In the genomic region with DNA sequence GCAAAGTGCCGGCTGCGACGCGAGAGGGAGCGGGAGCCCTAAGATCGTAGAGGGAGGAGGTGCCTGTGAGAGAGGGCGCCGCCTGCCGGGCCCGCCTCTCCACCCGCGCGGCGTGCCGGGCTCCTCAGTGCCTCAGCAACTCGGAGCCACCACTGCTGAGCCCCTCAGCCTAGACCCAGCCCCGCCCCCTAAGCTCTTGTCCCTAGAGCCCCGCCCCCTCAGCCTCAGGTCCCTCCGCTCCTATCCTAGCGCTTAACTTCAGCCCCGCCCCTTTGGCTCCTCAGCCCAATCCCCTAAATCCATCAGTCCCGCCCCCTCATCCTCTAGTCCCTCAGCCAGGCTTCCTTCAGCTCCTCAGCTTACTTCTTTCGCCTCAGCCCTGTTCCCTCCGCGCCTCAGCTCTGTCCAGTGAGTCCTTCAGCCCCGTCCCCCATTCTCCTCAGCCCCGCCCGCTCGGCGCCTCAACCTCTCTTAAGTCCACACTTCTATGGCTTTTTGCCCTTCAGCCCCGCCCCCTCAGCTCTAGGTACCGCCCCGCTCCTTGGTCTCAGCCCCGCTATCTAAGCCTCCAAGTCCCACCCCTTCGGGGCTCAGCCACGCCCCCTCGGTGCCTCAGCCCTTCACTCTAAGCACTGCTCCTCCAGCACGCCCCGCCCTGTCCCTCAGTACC, we compare ENCODE assay signal across 8 mouse cellular contexts. TPM values are rescaled to one million over a fixed set of nuclear protein-coding genes. Genes with fewer than 3 reads are reported as not detected.
DNase-seq lines count a peak whose midpoint lies in the region; ATAC-seq and TF ChIP-seq lines count a peak whose summit lies in the region.

Gene Iqsec1 (minus strand): TSS at position 38 of the 670 bp plus-strand sequence.

- 3% methylated on average over 37 of the region's 39 CpGs for WGBS in lung, adult 2 months
- under 1% methylated on average over 30 of the region's 39 CpGs for WGBS in neural tube, embryonic 15.5 days

- TF ChIP-seq EP300 in MEL (IDR thresholded peaks at IDR 0.05; ENCODE audit: low read depth in 1 of 2, low read length in 2 of 2): no peak

- TF ChIP-seq POLR2A in MEL (IDR thresholded peaks at IDR 0.05; ENCODE audit: control insufficient read depth in 1 of 2, insufficient read depth in 1 of 2, low read depth in 1 of 2, low read length in 2 of 2, poor library complexity in 1 of 2): no peak; a peak in 1 of 4 replicates
- TF ChIP-seq POLR2A in lung, adult 2 months (IDR thresholded peaks at IDR 0.05; ENCODE audit: borderline replicate concordance, extremely low read depth, low read depth, low read length): peak; percentile 47; the same call in 1 of the 2 replicates

- no peaks in the 10 kb centered on the region for H3K79me2 ChIP-seq in MEL (ENCODE audit: control insufficient read depth, insufficient read depth, low read length, poor library complexity)

- peak; percentile 96 for ATAC-seq in neural tube, embryonic 15.5 days (ENCODE audit: low FRiP score)

- DNase-seq in MEL (ENCODE audit: low read depth, low spot score): peak; percentile 98
- peak; percentile 33 for DNase-seq in cerebellum, adult 8-10 months
- DNase-seq in forelimb bud, embryonic 11.5 days (ENCODE audit: low read depth, low spot score): peak; percentile 96
- DNase-seq in heart, postnatal 4 days: peak; percentile 83
- peak; percentile 69 to 77 for DNase-seq in layer of hippocampus, adult 2 months (ENCODE audit: low spot score in 2 of 2)
- peak; percentile 87 for DNase-seq in lung, adult 2 months
- DNase-seq in testis, postnatal 10 days (ENCODE audit: low spot score): peak; percentile 94

- H3K9ac ChIP-seq in MEL (ENCODE audit: control insufficient read depth, low read depth, low read length, poor library complexity, severe bottlenecking): peak within 1 kb of the TSS; percentile 58
- H3K9ac ChIP-seq in neural tube, embryonic 15.5 days (replicated peaks): peak within 1 kb of the TSS; percentile 76

- H3K4me3 ChIP-seq in MEL (ENCODE audit: control insufficient read depth in 1 of 2, insufficient read depth in 1 of 2, low read depth in 2 of 2, low read length in 2 of 2): peak within 1 kb of the TSS; percentile 51 to 75
- peak within 1 kb of the TSS; percentile 66 for H3K4me3 ChIP-seq in layer of hippocampus, adult 2 months
- H3K4me3 ChIP-seq in lung, adult 2 months (replicated peaks; ENCODE audit: extremely low read depth, low read depth, low read length): peak within 1 kb of the TSS; percentile 63
- H3K4me3 ChIP-seq in neural tube, embryonic 15.5 days (replicated peaks): peak within 1 kb of the TSS; percentile 76

- no peaks in the 10 kb centered on the region for H3K9me3 ChIP-seq in MEL (replicated peaks; ENCODE audit: insufficient read depth, low read length)
- peaks cover 7% of the 10 kb centered on the region; the same call in 1 of the 2 replicates for H3K9me3 ChIP-seq in neural tube, embryonic 15.5 days (replicated peaks)

- H3K27me3 ChIP-seq in MEL (ENCODE audit: control insufficient read depth in 1 of 2, insufficient read depth in 2 of 2, low read length in 2 of 2): peaks cover 5 to 12% of the 10 kb centered on the region in 2 experiments
- 0 out of 2 replicates have a peak, but pooled peaks cover 6% of the 10 kb centered on the region for H3K27me3 ChIP-seq in neural tube, embryonic 15.5 days (replicated peaks)

- TF ChIP-seq CTCF in MEL (IDR thresholded peaks at IDR 0.05 in 2 of 3, conservative IDR thresholded peaks at IDR 0.05 in 1 of 3; ENCODE audit: control insufficient read depth in 1 of 3, insufficient read depth in 1 of 3, low read depth in 2 of 3, low read length in 3 of 3, poor library complexity in 1 of 3, severe bottlenecking in 1 of 3): peak in 2 of 3 experiments; percentile 44 to 48; a peak in 4 of 6 replicates
- TF ChIP-seq CTCF in layer of hippocampus, adult 2 months (conservative IDR thresholded peaks at IDR 0.05): peak; percentile 80
- 0 out of 2 replicates have a peak, but pooled peaks have one; percentile 2 for TF ChIP-seq CTCF in lung, adult 2 months (IDR thresholded peaks at IDR 0.05; ENCODE audit: insufficient read depth, low read length)

- H3K36me3 ChIP-seq in MEL (ENCODE audit: control insufficient read depth in 1 of 2, insufficient read depth in 2 of 2, low read length in 2 of 2): no peaks in the 10 kb centered on the region
- H3K36me3 ChIP-seq in neural tube, embryonic 15.5 days: no peaks in the 10 kb centered on the region

- TF ChIP-seq RAD21 in MEL (IDR thresholded peaks at IDR 0.05; ENCODE audit: low read depth, low read length): peak; percentile 9; the same call in 1 of the 2 replicates

- H3K4me1 ChIP-seq in MEL (ENCODE audit: control insufficient read depth in 1 of 2, insufficient read depth in 2 of 2, low read length in 2 of 2): no peaks in the 10 kb centered on the region
- peaks cover 16% of the 10 kb centered on the region for H3K4me1 ChIP-seq in lung, adult 2 months (ENCODE audit: control insufficient read depth, insufficient read depth, low read length)
- H3K4me1 ChIP-seq in neural tube, embryonic 15.5 days: peaks cover 20% of the 10 kb centered on the region

- H3K27ac ChIP-seq in MEL (ENCODE audit: control insufficient read depth, low read depth, low read length): no peak within 1 kb of the TSS
- H3K27ac ChIP-seq in layer of hippocampus, adult 2 months: peak within 1 kb of the TSS; percentile 69
- peak within 1 kb of the TSS; percentile 77 for H3K27ac ChIP-seq in neural tube, embryonic 15.5 days (replicated peaks)

- peak within 1 kb of the TSS; percentile 100 for H3K4me2 ChIP-seq in neural tube, embryonic 15.5 days

TF ChIP-seq in MEL, 35 proteins besides CTCF, POLR2A, EP300 and RAD21:
- TF ChIP-seq E2F4 (IDR thresholded peaks at IDR 0.05; ENCODE audit: borderline replicate concordance, low read depth, low read length): no peak
- TF ChIP-seq BHLHE40 (IDR thresholded peaks at IDR 0.05; ENCODE audit: borderline replicate concordance, low read depth, low read length): no peak
- no peak for TF ChIP-seq ZKSCAN1 (IDR thresholded peaks at IDR 0.05; ENCODE audit: low read depth, low read length)
- no peak for TF ChIP-seq MYC (IDR thresholded peaks at IDR 0.05; ENCODE audit: low read depth, low read length)
- no peak for TF ChIP-seq JUND (IDR thresholded peaks at IDR 0.05; ENCODE audit: low read depth, low read length)
- TF ChIP-seq UBTF (IDR thresholded peaks at IDR 0.05; ENCODE audit: borderline replicate concordance, insufficient read depth, low read depth, low read length): no peak
- peak; percentile 38; the same call in 1 of the 2 replicates for TF ChIP-seq MXI1 (IDR thresholded peaks at IDR 0.05; ENCODE audit: low read depth, low read length)
- no peak for TF ChIP-seq ZMIZ1 (IDR thresholded peaks at IDR 0.05; ENCODE audit: low read depth, low read length)
- TF ChIP-seq CHD1 (IDR thresholded peaks at IDR 0.05; ENCODE audit: low read depth, low read length): no peak
- TF ChIP-seq TBP (IDR thresholded peaks at IDR 0.05; ENCODE audit: low read depth, low read length): 0 out of 2 replicates have a peak, but pooled peaks have one; percentile 14
- TF ChIP-seq GABPA (IDR thresholded peaks at IDR 0.05; ENCODE audit: low read depth, low read length): no peak
- TF ChIP-seq ETS1 (IDR thresholded peaks at IDR 0.05; ENCODE audit: low read depth, low read length): no peak
- TF ChIP-seq MAZ (IDR thresholded peaks at IDR 0.05; ENCODE audit: low read depth, low read length): no peak; the same call in 1 of the 2 replicates
- TF ChIP-seq MAFK (IDR thresholded peaks at IDR 0.05; ENCODE audit: borderline replicate concordance, low read depth, low read length): no peak
- no peak for TF ChIP-seq GATA1 (IDR thresholded peaks at IDR 0.05; ENCODE audit: low read depth, low read length)
- TF ChIP-seq MAX (IDR thresholded peaks at IDR 0.05; ENCODE audit: low read length): no peak
- TF ChIP-seq TCF12 (IDR thresholded peaks at IDR 0.05; ENCODE audit: low read depth, low read length): no peak
- TF ChIP-seq TAL1 (IDR thresholded peaks at IDR 0.05; ENCODE audit: low read length): no peak
- peak; percentile 31 for TF ChIP-seq SMC3 (IDR thresholded peaks at IDR 0.05; ENCODE audit: low read depth, low read length)
- TF ChIP-seq CHD2 (IDR thresholded peaks at IDR 0.05; ENCODE audit: low read length): no peak
- TF ChIP-seq NRF1 (IDR thresholded peaks at IDR 0.05; ENCODE audit: insufficient read depth, low read depth, low read length, poor library complexity, severe bottlenecking): no peak
- no peak for TF ChIP-seq POLR2AphosphoS2 (IDR thresholded peaks at IDR 0.05; ENCODE audit: low read length)

RNA-seq across cellular contexts. Expression of gene Iqsec1, which starts in this region (rescaled TPM):
- 14.8 and 15.6 TPM in 2 replicates for total RNA-seq in MEL (2012; rRNA removed)
- 10 to 100 TPM; 30.8 to 73.4 TPM for polyA plus RNA-seq in MEL (2012; ENCODE audit: insufficient read depth in 1 of 2, insufficient read length in 2 of 2, low read depth in 1 of 2, low replicate concordance in 2 of 2, missing spikeins in 1 of 2)
- 100 to 1,000 TPM; 150 TPM for total RNA-seq in heart, postnatal 4 days (2021)
- total RNA-seq in layer of hippocampus, adult 2 months (2021): 100 to 1,000 TPM; 250 to 270 TPM
- polyA plus RNA-seq in lung, adult 2 months (2012; rRNA removed): 191 and 257 TPM in 2 replicates
- 19.7 and 21.5 TPM in 2 replicates for polyA plus RNA-seq in neural tube, embryonic 15.5 days (2015; fragmentation: Nextera tagmentation; extraction: Ambion mirVana)

Comparison
In these comparisons a context has a peak if more than half of its experiments do, and no peak if none do; other contexts are left out.
1. DNase-seq: peak in every context shown above with its lines; median percentile 98 in MEL; 96 in forelimb bud, embryonic 11.5 days; 94 in testis, postnatal 10 days; 87 in lung, adult 2 months; 83 in heart, postnatal 4 days; 73 in layer of hippocampus, adult 2 months; 33 in cerebellum, adult 8-10 months.
2. CTCF ChIP-seq: peak in every context shown above with its lines; median percentile 80 in layer of hippocampus, adult 2 months; 46 in MEL; 2 in lung, adult 2 months.